Mouse (Mus musculus) lung, postnatal 14 days (tissue): Measurements from ENCODE around the gene Epyc.
A peak's percentile ranks its signal among the peaks of the same experiment; 100 is the strongest.

Source experiments
- DNase-seq: peaks from one replicate; pipeline ENCODE4 v3.0.0; 2021

Gene Epyc

DNA sequence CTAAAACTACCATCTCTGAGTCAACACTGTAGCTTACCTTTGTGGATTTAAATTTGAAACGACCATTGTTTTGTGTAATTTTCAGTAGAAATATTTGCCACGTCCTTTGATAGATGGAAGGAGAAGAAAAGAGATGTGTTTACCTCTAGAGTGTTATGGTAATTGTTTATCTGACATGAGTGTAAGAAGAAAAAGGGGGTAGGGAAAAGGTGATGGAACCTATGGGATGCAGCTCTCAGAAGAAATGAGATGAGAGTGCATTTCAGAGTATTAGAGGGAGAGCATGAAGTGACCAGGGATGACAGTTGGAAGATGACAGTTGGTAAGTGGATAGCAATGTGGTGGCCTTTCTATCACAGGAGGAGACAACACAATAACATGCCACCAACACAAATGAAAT lies at the start of gene Epyc:
Gene Epyc (plus strand): TSS at position 301 of the 400 bp plus-strand sequence.
- no peak for DNase-seq

DNA sequence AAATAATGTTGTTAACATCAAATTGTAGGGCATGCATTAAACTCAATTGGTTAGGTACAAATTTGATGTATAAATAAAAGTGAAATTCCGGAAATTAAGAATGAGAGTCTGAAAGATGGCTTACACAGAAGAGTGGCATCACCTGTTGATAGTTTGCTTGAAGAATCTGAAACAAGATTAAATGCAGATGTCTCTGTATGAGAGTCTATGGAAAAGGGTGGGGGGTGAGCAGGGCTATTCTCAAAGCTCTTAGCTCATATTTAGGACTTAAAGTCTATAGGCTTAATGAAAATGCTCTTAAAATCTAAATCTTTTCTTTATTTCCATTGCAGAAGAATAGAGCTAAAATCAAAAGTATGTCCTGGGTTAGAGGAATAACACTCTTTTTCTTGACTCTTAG lies 48.2 kb upstream of the Epyc start:
- DNase-seq: no peak

DNA sequence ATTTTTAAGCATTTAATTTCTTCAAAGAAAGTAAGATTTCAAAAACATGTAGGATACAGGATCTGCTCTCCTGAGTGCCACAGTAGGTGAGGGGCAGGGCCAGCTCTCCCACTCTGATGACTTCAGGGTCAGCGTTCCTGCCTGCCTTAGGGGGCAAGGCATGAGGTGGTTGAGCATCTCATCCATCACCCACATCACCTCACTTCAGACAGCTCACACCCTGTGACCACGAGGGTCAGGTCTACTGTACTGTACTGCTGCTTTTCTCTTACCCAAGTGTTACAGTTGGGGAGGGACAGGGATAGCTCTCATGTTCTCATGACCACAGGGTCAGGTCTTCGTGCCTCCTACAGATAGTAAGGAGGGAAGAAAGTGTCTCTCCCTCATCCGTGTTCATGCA lies 42.1 kb upstream of the Epyc start:
- no peak for DNase-seq

DNA sequence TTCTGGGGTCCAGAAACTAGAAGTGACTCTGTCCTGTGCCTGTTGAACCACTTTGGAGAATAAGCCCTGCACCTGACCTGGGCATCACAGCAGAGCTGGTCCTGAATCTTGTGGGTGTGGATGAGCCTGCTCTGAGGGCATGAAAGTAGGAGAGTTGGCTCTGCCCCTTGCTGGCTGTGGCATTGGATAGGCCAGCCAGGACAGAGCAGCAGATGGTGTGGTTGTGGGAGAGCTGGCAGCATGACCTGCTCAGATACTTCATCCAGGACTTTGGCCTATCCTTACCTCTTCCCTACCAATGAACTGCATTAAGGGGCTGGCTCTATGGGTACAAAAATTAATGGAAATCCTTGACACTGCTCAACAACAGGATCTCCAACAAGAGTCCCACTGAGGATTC lies 40.6 kb upstream of the Epyc start:
- DNase-seq: no peak

DNA sequence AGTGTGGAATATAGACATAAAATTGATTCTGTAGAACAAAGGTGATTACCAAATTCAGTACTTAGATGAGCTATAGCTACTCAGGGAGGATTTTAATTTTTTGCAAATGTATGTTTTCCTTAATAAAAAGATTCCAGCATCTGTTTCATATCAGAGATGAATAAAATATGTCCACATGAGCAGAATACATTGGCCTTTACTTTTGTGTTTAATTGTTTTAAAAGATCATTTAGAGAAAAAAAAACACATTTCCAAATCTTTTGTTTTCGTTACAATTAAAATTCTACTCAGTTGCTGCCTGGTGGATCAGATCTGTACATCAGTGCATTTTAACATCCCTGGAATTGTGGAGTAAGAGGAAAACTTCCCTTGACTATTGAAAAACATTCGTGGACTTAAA lies 37.3 kb upstream of the Epyc start, which contains the start of gene Kera:
Gene Kera (plus strand): TSS at position 301 of the 400 bp plus-strand sequence.
- no peak for DNase-seq

DNA sequence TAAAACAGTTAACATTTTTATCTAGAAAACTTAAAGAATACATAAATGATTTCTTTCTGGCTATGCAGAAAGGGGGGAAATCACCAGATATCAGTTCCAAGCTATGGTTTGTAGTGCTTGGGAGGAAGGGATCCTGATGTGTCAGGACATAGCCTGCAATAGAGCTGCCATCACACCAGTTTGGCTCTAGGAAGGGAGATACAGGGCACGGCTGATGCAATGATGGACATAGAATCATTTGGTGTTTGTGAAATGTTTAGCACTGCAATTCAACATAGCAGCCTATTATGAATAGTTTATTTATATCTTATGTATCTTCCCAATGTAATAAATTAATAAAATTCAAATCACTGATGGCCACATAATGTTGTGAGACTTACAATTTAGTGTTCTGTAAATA lies 21.5 kb upstream of the Epyc start:
- no peak for DNase-seq

DNA sequence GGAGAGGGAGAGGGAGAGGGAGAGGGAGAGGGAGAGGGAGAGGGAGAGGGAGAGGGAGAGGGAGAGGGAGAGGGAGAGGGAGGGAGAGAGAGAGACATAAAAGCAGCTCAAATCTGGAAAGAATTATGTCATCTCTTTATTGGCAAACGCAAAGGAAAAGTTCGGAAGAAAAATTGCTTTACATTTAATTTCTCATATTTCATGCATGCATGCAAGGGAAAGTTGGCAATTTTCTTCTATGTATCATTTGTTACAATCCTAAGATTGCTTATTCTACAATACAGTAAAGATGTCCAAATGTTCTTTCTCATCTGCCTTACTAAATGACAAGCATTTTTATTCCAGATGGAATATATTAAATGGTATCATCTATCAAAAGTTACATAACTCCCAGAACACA lies 19.5 kb upstream of the Epyc start:
- DNase-seq: no peak

DNA sequence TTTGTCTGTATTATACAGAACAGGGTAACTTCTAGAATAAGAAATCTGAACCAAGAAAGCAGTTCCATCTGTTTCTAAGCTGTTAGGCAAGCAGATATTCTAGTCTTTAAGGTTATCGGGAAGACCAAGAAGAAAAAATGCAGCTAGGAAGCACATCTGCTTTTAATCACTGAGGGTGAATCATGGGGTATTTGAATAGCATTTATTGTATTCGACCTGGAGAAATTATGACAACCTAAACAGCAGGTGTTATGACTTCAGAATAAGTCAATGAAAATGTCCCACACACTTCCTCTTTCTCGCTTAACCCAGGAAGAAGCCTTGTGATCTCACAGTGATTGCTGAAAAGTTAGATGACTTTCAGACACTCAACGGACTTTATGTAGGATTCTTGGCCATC lies 18.8 kb upstream of the Epyc start:
- no peak for DNase-seq

DNA sequence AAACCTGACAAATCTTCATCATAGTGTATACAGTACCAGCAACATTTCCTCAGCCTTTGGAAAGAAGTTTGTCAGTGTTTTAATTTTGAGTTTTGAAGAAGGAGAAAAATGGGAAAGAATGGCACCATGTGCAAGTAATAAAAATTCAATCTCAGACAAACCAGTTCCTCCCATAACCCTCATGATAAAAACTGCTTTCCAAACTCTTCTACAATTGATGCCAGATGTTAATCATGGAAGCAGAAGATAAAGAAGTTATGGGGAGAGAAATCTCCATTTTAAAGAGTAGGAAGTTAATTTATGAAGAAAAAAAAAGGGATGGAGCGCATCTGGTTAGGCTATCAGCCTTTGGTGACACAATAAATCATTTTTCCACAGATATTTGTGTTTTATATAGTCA lies 17.3 kb upstream of the Epyc start:
- no peak for DNase-seq

DNA sequence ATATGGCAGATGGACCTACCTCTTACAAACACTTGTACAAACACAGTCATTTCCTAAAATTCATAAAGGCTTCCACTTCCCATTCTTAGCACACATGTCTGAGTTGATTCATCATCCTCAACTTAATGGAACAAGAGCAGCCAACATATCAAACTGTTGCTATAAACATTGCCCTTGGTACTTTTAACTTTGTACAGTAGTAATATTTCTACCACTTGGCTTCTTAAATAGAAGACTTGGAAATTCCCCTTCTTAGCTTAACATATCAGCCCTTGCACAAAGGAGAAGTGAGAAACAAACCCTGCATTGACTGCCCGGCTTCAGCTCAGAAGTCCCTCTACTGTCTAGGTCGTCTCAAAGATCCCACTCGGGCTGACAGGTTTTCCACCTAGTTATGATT lies 12.8 kb upstream of the Epyc start:
- no peak for DNase-seq

DNA sequence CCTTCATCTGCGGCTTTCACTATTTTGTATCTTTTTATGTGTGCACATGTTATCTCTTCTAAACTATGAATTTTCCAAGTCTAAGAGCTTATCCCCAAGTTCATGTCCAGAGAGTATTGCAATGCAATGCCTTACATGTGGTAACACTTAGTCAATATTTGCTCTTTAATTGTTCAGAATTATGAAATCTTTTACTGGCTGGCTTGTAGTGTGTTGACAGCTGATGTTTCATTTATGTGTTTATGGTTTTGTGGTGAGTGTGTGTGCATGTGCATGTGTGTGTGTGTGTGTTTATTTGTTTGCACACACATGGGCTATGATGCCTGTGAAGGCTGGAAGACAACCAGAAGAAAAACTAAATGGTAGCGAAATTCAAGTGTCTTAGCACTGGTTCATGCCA lies 1.9 kb upstream of the Epyc start:
- no peak for DNase-seq

DNA sequence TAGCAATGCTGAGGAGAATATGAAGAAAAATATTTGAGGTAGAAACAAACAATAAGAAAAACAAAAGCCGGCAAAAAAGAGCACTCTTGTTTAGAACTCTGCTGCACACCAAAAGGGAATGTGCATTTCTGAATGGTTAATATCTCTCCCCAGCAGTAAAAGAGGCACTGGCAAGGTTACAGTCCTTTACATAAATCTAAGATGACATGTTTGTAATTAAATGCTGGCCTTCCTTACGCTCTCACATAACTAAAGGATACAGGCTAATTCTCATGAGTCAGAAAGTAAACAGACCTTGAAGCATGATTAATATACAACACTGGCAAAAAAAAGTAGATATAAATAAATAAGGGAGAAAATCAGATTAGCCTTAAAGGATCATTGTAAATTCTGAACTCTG lies 6.5 kb downstream of the Epyc start:
- no peak for DNase-seq

DNA sequence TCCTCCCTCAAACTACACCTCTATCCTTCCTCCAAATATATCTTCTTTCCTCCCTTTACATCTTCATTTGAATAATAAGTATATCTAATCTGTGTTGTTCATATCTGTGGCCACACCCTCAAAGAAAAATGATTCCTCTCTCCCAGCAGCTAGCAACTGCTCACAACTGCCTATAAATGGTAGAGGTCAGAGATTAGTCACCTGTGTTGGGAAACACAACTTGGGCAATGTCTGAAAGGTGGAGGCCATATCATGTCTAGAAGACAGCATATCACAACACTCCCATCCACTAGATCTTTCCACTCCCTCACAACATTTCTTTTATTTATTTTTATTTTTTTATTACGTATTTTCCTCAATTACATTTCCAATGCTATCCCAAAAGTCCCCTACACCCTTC lies 15.6 kb downstream of the Epyc start:
- DNase-seq: no peak

DNA sequence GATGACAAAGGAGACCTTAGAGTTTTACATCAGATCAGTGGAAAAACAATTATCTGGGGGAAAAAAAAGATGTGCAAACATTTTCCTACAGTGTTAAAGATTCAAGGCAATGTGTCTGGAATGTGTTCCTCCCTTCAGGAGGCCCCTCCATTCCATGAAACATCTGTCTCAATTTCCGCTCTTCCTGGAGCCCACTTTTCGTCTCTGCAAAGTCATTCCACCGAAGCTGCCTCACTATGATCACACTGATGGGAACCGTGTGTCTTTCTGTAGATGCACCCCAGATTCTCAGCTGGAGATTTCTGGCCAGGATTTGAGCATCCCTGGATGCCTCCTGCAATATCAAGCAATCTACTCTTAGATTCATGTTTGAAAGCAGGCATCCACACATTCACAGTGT lies 24.8 kb downstream of the Epyc start:
- no peak for DNase-seq

DNA sequence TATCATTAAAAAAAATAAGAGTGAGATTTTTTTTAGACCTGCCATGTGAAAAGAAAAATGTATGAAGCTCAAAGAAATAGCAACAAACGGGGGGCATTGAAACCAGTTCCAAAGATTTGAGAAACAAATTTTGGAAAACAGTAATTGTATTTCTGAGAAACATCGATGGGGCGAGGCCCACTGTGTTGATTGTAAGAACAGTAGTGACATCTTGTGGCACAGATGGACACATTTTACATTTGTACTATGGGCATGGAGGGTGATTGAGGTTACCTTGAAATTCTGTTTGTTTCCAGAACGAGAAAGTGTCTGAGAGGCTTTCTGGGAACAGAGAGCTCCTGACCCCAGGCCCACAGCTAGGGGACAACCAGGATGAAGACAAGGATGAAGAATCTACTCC lies 26.3 kb downstream of the Epyc start:
- DNase-seq: peak; percentile 4

DNA sequence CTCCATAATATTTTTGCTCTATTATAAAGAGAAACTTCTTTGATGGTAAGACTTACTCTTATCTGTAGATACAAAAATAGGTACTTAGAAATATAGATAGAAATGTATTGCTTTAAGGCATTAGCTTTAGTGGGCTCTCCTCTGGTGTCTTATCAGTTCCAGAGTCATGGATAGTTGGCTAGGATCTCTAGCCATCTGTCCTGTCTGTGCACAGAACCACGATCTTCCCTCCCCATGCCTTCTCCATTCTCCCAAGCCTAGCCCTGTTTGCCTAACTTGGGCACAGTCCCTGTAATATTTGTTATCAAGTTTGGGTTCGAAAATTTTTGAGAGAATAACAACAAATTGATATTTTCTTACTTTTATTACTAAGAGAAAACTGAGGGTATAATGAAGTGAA lies 29.4 kb downstream of the Epyc start:
- no peak for DNase-seq

DNA sequence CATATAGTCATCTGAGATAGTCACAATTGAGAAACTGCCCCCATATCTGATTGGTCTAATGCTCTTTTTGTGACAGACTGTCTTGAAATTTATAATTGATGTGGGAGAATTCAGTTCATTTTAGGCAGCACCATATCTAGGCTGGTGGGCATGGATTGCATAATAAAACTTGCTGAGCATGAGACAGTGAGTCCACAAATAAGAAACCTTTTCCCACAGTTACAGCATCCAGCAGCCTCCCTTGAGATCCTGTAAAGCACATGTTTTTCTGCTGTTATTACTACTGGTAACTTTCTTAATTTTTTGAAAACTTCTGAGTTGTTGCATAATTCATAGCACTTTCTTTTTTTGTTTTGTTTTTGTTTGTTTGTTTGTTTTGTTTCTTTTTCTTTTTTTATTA lies 39.1 kb downstream of the Epyc start:
- no peak for DNase-seq

DNA sequence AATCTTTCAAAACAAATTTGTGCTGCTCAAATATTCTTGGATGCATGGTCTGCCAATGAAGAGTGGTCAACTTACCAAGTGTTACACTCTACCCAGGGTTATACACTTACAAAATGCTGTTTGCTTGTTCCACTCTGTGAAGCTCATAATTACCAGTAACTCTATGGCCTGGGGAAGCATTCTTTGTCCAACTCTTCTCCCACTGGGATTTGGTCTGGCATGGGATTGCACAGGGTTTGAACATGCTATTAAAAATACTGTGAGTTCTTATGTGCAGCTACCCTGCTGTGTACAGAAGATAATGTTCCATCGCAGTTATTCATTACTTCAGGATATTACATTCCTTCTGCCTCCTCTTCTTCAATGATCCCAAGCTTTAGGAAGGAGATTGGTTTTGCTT lies 43.3 kb downstream of the Epyc start:
- no peak for DNase-seq

DNA sequence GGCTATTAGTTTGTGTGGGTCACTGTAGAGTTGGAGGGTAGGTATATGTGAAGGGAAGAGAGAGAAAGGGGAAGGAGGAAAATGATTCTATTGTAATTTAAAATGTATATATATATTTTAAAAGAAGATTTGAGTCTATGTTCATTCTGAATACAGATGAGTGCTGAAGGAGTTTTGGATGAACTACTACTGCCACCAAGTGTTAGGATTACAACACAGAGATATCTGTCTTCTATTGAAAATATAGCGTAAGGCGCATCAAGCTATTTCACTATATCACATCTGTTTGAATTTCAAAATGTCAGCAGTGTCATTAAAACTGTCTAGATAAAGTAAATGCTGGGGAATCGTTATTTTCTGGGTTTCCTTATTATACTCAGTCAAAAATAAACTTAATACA lies 45.6 kb downstream of the Epyc start:
- no peak for DNase-seq

DNA sequence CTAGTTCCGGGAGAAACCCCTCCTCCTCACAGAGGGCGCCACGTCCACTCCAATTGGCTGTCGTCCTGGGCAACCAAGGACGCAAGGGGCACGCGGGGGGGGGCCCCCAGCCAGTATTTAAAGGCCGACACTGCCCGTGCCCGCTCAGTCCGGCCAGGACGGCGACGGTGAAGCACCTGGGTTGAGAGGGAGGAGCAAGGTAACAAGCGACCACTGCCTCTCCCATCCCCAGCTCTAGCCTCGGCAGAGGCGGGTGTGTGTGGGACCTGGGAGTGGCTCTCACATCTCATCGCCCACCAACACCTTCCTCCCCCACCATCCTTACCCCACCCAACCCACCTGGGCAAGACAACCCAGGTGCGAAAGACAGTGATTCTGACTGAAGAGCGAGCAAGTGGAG lies 49.0 kb downstream of the Epyc start, which contains the start of gene Ccer1:
Gene Ccer1 (plus strand): TSS at position 147 of the 400 bp plus-strand sequence.
- no peak for DNase-seq

DNA sequence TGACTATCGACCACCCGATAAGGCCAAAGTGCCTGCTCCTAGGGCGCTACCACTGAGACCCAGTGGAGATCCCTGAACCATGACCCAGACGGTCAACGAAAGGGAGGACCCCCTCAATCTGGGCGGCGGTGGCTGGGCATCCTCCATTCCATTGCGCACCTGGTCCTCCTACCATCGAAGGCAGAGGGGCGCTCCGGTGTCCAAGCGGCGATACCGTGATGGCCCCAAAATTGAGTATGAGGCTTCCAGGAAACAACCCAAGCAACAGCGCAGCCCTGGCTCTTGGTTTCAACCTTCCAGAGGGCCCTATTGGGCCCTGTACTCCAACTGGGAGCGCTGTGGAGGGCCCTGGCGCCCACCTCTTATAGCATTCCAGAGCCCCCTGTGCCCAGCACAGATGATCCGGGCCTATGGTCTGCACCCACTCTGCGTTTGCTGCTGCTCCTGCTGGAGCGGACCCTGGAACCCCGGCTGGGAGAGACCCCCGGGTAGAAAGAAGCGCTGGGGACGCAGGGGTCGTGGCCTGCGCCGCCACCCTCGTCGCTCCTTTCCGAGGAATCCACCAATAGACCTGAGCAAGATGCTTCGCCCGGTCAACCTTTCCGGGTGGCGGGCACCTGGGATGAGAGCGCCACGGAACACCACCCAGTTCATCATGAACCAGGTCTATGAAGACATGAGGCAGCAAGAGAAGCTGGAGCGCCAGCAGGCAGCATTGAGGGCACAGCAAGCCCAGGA lies 49.7 kb downstream of the Epyc start:
- no peak for DNase-seq

DNA sequence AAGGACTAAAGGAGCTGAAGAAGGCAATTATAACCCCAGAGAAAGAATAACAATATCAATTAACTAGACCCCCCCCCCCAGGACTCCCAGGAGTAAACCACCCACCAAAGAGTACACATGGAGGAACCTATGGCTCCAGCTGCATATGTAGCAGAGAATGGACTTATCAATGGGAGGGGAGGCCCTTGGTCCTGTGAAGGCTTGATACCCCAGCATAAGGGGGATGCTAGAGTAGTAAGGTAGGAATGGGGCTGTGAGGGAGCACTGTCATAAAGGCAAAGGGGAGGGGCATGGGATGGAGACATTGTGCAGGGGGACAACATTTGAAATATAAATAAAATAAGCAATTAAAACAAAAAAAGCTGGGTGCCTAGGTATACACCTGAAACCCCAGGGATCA lies 58.5 kb downstream of the Epyc start:
- no peak for DNase-seq

DNA sequence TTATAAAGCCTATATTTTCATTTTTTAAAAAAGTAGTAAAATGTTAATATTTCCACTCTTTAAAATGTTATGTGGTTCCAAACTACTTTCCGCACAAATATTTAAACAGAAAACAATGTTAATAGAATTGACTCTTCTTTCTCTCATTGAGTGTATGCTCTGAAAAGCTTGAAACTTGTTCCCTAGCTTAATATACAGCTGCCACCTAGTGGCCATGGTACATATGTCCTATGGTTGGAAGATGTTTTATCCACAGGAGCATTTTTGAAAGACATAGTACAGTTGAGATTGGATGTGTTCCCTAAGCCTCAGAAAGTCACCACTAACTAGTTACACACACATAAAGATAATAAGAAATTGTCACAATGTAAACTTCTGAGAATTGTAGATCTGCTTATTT lies 60.7 kb downstream of the Epyc start:
- DNase-seq: peak; percentile 64

DNA sequence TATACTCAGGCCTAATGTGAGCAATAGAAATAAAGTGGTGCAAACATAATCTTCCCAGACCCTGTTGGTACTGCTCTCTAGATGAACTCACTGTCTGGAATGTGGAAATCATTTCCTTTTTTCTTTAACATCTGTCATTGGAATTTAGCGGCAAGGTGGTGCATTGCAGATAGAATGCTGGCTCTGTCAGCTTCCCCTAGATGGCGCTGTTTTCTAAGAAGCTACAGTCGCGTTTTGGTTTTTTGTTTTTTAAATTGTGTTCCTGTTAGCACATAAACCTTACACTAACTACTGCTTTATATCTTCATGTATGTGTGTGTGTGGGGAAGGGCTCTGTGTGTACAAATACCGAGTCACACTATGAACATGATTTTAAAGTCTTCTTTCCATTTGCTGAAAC lies 68.8 kb downstream of the Epyc start:
- DNase-seq: peak; percentile 48

DNA sequence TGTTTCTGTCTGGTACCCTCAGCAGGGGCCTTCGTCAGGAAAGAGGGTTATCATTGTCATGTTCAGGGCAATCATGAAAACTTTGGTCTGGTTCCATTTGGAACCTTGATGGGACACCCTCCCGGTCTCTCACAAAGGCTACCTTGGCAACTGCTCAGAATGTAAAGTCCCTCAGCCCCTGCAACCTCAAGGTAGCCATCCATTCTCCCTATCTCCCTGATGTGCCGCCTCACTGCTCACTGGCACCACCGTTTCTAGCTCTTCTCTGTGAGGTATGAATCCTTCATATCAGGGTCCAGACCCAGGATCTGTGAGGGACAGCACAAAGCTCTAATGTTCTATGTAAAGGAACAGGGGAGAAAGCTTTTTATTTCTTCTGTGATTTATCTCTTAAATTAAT lies 70.7 kb downstream of the Epyc start:
- no peak for DNase-seq
